Mouse (Mus musculus): ENCODE results near the gene Armc9. TPM values are rescaled to one million over a fixed set of nuclear protein-coding genes. Genes with fewer than 3 reads are reported as not detected.

Gene Armc9
- polyA plus RNA-seq, 1 experiment from 2014 or later = 40.8 TPM

DNA sequence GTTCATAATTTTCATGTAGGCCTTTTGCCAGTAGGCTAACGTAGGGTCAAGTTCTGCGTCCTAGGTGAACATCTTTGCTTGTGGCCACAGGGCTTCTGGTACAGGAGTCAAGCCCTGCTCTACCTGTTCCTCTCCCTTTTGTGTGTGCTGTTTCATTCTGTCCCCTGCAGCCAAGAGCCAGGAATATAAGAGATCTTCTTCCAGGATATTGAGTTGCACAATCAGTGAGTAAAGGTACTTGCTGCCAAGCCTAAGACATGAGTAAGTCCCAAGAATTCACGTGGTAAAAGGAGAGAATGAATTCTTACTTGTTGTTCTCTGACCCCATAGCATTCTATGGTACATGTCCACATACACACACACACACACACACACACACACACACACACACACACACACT is 138.5 kb downstream of the Armc9 start:
- WGBS = 94% methylated on average over 3 of the region's 3 CpGs

DNA sequence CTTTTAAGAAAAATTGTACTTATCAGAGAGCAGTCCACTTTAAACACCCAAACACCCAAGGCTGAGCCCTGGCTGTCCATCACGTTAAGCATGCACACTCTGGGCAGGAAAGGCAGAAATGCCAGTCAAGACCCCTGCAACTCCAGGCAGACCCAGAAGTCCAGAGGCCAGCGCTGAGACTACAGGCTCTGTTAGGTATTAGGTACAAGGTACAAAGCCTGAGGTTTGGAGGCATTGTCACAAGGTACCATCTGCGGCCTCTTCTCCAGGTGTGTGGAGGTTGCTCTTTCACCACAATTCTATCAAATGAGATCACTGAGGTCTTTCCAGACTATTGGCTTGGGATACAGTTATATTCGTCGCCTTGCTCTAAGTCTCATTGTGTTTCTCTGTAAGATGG is 139.3 kb downstream of the Armc9 start:
- no peak overlapping the region for H3K4me2 ChIP-seq (ENCODE audit: low read length)
- H3K27me3 ChIP-seq (ENCODE audit: control insufficient read depth, insufficient read depth, low read depth, low read length) = no peaks in the 10 kb centered on the region
- peaks cover 2% of the 10 kb centered on the region; the same call in 1 of the 2 replicates for H3K4me1 ChIP-seq (ENCODE audit: control insufficient read depth, insufficient read depth, low read length)
- no peak for ATAC-seq
- H3K9ac ChIP-seq (ENCODE audit: low read depth, low read length) = no peak overlapping the region
- no peak overlapping the region for H3K27ac ChIP-seq (ENCODE audit: low read length)
- WGBS = 88% methylated on average over 5 of the region's 5 CpGs
- H3K9me3 ChIP-seq (replicated peaks; ENCODE audit: control insufficient read depth, low read length, poor library complexity, severe bottlenecking) = no peaks in the 10 kb centered on the region
- H3K36me3 ChIP-seq (ENCODE audit: control insufficient read depth, insufficient read depth, low read length) = no peaks in the 10 kb centered on the region
- H3K4me3 ChIP-seq (ENCODE audit: low read depth, low read length) = no peak overlapping the region

More for the DNA sequence above, 138.5 kb downstream of the Armc9 start:
- no peak for ATAC-seq
- no peak overlapping the region for H3K4me3 ChIP-seq (ENCODE audit: low read depth, low read length)
- H3K4me2 ChIP-seq (ENCODE audit: low read length) = no peak overlapping the region
- peaks cover 2% of the 10 kb centered on the region; the same call in 1 of the 2 replicates for H3K4me1 ChIP-seq (ENCODE audit: control insufficient read depth, insufficient read depth, low read length)
- H3K27me3 ChIP-seq (ENCODE audit: control insufficient read depth, insufficient read depth, low read depth, low read length) = no peaks in the 10 kb centered on the region
- H3K9me3 ChIP-seq (replicated peaks; ENCODE audit: control insufficient read depth, low read length, poor library complexity, severe bottlenecking) = no peaks in the 10 kb centered on the region
- no peak overlapping the region for H3K9ac ChIP-seq (ENCODE audit: low read depth, low read length)
- no peak overlapping the region for H3K27ac ChIP-seq (ENCODE audit: low read length)
- H3K36me3 ChIP-seq (ENCODE audit: control insufficient read depth, insufficient read depth, low read length) = no peaks in the 10 kb centered on the region

DNA sequence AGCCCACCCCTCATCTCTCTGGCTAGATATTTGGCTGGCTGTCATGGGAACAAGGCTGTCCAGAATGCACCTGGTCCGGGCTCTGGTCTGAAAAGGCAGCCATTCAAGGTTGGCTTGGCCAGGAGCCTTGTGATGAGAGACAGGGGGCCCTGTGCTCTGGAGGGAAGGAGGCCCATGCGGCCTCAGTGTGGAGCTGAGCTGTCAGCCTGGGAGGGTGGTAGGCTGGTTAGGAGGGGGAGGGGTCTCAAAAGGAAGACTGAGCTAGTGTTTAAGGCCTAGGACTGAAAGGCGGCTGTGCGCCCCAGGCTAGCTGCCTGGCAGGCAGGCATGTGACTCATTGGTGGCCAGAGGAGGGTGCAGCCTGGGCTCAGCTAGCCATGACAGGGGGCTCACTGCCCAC is 139.9 kb downstream of the Armc9 start:
- no peaks in the 10 kb centered on the region for H3K27me3 ChIP-seq (ENCODE audit: control insufficient read depth, insufficient read depth, low read depth, low read length)
- H3K4me1 ChIP-seq (ENCODE audit: control insufficient read depth, insufficient read depth, low read length) = peaks cover 2% of the 10 kb centered on the region; the same call in 1 of the 2 replicates
- no peak overlapping the region for H3K4me3 ChIP-seq (ENCODE audit: low read depth, low read length)
- H3K9me3 ChIP-seq (replicated peaks; ENCODE audit: control insufficient read depth, low read length, poor library complexity, severe bottlenecking) = no peaks in the 10 kb centered on the region
- no peak overlapping the region for H3K27ac ChIP-seq (ENCODE audit: low read length)
- H3K4me2 ChIP-seq (ENCODE audit: low read length) = no peak overlapping the region
- 16% methylated on average over 4 of the region's 4 CpGs for WGBS
- H3K9ac ChIP-seq (ENCODE audit: low read depth, low read length) = no peak overlapping the region
- ATAC-seq = peak; percentile 36; the same call in 1 of the 2 replicates
- no peaks in the 10 kb centered on the region for H3K36me3 ChIP-seq (ENCODE audit: control insufficient read depth, insufficient read depth, low read length)

DNA sequence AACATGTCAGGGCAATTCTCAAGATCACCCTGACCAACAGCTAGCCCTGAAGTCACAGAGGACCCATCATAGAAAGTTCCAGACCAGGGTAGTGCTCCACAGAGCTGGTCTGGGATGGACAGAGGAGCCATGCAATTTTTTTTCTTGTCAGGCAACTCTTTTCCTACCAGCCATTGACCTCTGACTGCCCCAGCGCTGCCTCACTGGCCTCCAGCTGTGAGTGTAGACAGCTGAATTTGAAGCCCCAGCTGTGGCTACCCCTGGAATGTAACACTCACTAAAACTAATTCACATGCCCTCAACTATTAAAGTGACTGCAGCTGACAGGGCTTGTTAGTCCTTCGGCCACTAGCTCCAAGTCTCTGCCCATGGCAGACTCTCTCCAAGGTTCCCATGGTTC is 145.5 kb downstream of the Armc9 start:
- Histone ChIP-seq H3K9ac (ENCODE audit: low read depth, low read length) (no peak overlapping the region), H3K4me2 (ENCODE audit: low read length) (no peak overlapping the region), H3K27ac (ENCODE audit: low read length) (no peak overlapping the region), H3K4me1 (ENCODE audit: control insufficient read depth, insufficient read depth, low read length) (peaks cover 6% of the 10 kb centered on the region), H3K4me3 (ENCODE audit: low read depth, low read length) (no peak overlapping the region), H3K27me3 (ENCODE audit: control insufficient read depth, insufficient read depth, low read depth, low read length) (peaks cover 13% of the 10 kb centered on the region), H3K36me3 (ENCODE audit: control insufficient read depth, insufficient read depth, low read length) (no peaks in the 10 kb centered on the region), H3K9me3 (replicated peaks; ENCODE audit: control insufficient read depth, low read length, poor library complexity, severe bottlenecking) (no peaks in the 10 kb centered on the region)
- no peak for ATAC-seq
- WGBS = 29% methylated on average over 2 of the region's 2 CpGs

DNA sequence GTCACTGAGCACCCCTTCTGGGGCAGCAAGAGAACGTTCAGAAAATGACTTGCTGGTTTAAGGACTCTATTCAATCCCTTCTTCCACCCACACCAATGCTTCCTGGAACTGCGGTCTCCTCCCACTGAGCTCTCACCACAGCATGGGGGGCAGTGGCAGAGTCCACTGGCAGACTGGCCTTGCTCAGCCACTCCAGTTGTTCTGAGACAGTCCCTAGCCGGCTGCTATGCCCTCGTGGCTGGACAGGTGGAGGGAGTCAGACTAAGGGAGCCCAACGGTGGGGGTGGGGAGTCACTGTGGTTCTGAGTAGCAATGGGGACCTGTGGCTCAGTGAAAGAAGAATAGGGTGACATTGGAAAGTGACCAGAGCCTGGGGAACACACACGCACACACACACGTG is 146.2 kb downstream of the Armc9 start:
- no peaks in the 10 kb centered on the region for H3K36me3 ChIP-seq (ENCODE audit: control insufficient read depth, insufficient read depth, low read length)
- H3K27me3 ChIP-seq (ENCODE audit: control insufficient read depth, insufficient read depth, low read depth, low read length) = peaks cover 14% of the 10 kb centered on the region
- no peak overlapping the region for H3K4me2 ChIP-seq (ENCODE audit: low read length)
- H3K9me3 ChIP-seq (replicated peaks; ENCODE audit: control insufficient read depth, low read length, poor library complexity, severe bottlenecking) = no peaks in the 10 kb centered on the region
- peaks cover 6% of the 10 kb centered on the region for H3K4me1 ChIP-seq (ENCODE audit: control insufficient read depth, insufficient read depth, low read length)
- no peak overlapping the region for H3K4me3 ChIP-seq (ENCODE audit: low read depth, low read length)
- H3K27ac ChIP-seq (ENCODE audit: low read length) = no peak overlapping the region
- ATAC-seq = no peak
- H3K9ac ChIP-seq (ENCODE audit: low read depth, low read length) = no peak overlapping the region
- 58% methylated on average over 7 of the region's 7 CpGs for WGBS

DNA sequence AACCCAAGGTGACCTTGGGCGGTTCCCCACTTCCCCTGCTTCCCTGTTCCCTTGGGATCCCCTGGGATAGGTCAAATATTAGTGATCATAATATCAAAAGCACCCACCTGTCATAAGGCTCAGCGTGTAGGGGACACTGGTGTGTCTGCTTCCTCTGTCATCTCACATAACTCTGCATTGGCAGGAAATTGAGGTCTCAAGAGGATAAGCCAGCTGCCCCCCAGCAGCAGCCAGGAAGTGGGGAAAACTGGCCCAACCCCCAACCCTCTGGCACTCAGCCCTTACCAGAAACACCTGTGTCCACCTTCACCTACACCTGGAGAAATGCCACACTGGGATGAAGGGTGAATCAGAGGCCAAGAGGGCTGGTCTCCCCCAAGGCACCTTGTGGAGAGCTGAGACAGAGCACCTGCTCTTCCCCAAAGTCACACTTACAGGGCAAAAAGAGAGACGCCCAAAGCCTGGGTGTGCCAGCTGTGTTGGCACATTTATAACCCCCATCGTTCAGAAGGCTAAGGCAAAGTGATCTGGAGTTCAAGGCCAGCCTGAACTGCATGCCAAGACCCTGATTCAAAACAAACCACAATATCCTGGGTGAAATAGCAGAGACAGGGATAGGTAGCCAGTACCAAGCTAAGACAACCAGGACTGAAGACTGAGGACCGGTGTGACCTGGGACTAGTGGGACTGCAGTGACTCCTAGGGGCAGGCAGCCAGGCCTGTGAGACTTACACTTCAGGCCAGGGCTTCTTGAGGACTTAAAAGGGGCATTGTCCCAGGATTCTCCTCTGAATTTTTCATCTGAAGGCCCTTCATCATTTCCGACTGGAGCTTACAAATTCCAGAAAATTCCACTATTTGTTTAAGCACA is 146.9 kb downstream of the Armc9 start:
- H3K27me3 ChIP-seq (ENCODE audit: control insufficient read depth, insufficient read depth, low read depth, low read length) = peaks cover 14% of the 10 kb centered on the region
- no peak overlapping the region for H3K4me3 ChIP-seq (ENCODE audit: low read depth, low read length)
- no peaks in the 10 kb centered on the region for H3K9me3 ChIP-seq (replicated peaks; ENCODE audit: control insufficient read depth, low read length, poor library complexity, severe bottlenecking)
- no peak overlapping the region for H3K4me2 ChIP-seq (ENCODE audit: low read length)
- WGBS = 54% methylated on average over 6 of the region's 6 CpGs
- no peak overlapping the region for H3K9ac ChIP-seq (ENCODE audit: low read depth, low read length)
- H3K36me3 ChIP-seq (ENCODE audit: control insufficient read depth, insufficient read depth, low read length) = no peaks in the 10 kb centered on the region
- no peak overlapping the region for H3K27ac ChIP-seq (ENCODE audit: low read length)
- H3K4me1 ChIP-seq (ENCODE audit: control insufficient read depth, insufficient read depth, low read length) = peaks cover 6% of the 10 kb centered on the region
- no peak for ATAC-seq

DNA sequence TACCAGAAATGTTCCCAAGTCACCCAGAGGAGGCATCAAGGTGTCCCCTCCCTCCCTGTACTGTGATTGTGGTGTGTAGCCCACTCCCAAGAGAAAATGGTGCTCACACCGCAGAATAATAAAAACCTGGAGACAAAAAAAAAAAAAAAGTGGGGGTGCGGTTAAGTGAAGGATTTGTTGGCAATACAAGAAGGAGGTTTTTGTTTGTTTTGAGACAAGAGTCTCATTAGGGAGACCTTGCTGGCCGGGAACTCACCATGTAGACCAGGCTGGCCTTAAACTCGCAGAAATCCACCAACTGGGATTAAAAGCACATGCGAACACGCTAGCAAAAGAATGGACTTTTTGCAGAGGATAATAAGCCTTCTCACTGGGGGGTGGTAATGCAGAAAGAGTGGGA is 148.0 kb downstream of the Armc9 start, which contains the start of gene B3gnt7:
TSS of gene B3gnt7 (plus strand) at position 301 of the 400 bp plus-strand sequence.
- peak within 1 kb of the TSS; percentile 39; the same call in 1 of the 2 replicates for H3K27ac ChIP-seq (ENCODE audit: low read length)
- peak within 1 kb of the TSS; percentile 94 for H3K4me2 ChIP-seq (ENCODE audit: low read length)
- peaks cover 6% of the 10 kb centered on the region for H3K4me1 ChIP-seq (ENCODE audit: control insufficient read depth, insufficient read depth, low read length)
- peak within 1 kb of the TSS; percentile 75 for H3K4me3 ChIP-seq (ENCODE audit: low read depth, low read length)
- 19% methylated on average over 6 of the region's 6 CpGs for WGBS
- H3K36me3 ChIP-seq (ENCODE audit: control insufficient read depth, insufficient read depth, low read length) = no peaks in the 10 kb centered on the region
- H3K9me3 ChIP-seq (replicated peaks; ENCODE audit: control insufficient read depth, low read length, poor library complexity, severe bottlenecking) = no peaks in the 10 kb centered on the region
- H3K27me3 ChIP-seq (ENCODE audit: control insufficient read depth, insufficient read depth, low read depth, low read length) = peaks cover 14% of the 10 kb centered on the region
- no peak for ATAC-seq
- H3K9ac ChIP-seq (ENCODE audit: low read depth, low read length) = peak within 1 kb of the TSS; percentile 85

DNA sequence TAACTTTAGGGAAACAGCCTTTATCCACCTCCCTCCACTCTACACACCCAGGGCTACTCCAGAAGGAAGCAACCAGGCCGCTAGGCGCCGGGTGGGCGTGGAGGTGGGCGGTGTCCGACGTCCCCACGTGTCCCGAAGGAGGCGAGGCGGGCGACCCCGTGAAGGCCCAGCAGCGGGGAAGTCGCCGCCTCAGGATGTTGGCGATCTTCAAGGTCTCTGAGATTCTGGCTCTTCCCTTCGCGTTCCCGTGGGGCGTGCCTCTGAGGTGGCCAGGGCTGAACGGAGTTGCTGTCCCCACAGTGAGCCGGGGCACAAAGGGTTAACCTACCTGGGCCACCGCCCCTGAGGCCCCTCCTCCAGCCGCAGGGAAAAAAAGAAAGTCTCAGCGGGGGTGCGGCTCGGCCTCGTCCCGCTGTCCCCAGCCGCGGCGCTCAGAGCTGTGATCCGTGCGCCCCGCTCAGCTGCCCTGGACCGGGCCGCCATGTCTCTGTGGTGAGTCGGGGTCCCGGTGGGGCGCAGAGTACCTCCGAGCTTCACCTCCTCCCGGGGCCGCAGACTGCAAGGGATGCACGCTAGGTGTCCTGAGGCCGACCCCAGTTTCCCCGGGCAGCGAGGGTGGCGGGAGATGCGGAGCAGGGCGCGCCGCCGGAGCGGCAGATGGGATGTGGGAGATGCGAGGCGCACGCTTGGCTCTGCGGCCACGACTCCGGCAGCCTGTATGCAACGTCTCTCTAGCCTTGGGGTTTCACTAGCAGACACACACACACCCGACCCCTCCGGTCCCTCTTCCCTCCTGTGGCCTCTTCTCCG is 148.7 kb downstream of the Armc9 start:
- Histone ChIP-seq H3K9ac (ENCODE audit: low read depth, low read length) (peak overlapping the region; percentile 85), H3K4me2 (ENCODE audit: low read length) (peak overlapping the region; percentile 94), H3K9me3 (replicated peaks; ENCODE audit: control insufficient read depth, low read length, poor library complexity, severe bottlenecking) (no peaks in the 10 kb centered on the region), H3K36me3 (ENCODE audit: control insufficient read depth, insufficient read depth, low read length) (no peaks in the 10 kb centered on the region), H3K4me1 (ENCODE audit: control insufficient read depth, insufficient read depth, low read length) (peaks cover 6% of the 10 kb centered on the region), H3K27ac (ENCODE audit: low read length) (peak overlapping the region; percentile 39; the same call in 1 of the 2 replicates), H3K27me3 (ENCODE audit: control insufficient read depth, insufficient read depth, low read depth, low read length) (peaks cover 14% of the 10 kb centered on the region), H3K4me3 (ENCODE audit: low read depth, low read length) (peak overlapping the region; percentile 75)
- peak; percentile 87 for ATAC-seq
- under 1% methylated on average over 63 of the region's 65 CpGs for WGBS
